Mouse (Mus musculus): Measurements from ENCODE around the gene Mapre3.

Gene Mapre3

GRCm38 (mm10) chr5:30814424-30815119, at the start of gene Mapre3:
Gene Mapre3 (plus strand): TSS chr5:30814641.
- DNase-seq = peak; percentile 91

DNA sequence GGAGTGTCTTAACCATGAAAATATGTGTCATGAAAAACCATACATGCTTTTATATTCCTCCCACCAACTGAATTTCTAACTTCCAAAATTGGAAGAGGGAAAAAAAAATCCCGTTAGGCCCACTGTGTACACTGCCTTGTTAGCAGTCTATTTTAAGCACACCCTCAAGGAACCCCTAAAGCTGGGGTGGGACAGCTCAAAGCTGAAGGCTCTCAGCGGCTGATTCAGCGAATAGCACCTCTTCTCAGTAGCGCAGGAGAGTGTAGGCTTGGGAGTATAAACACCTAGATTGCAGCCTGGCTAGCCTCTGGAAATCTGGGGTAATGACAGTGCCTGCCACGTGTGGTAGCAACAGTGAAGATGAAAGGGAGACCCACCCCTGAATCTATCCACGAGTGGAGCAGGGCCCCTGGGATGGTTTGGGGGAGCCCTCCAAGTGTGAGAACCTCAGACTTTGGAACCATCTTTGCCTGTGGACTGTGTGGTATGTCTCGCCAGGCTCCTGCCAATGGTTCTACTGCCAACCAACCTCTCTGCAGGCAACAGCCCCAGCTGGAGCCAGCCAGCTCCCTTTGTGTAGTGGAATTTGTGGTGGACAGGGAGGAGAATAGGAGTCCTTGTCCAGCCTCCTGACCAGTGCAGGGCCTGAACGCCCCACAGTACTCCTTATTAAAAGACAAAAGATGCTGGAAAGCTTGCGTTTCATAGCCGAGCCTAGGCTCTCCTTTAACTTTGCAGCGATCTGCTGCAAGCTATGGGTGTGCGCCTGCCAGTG, 48.7 kb upstream of the Mapre3 start:
- no peak for DNase-seq

- DNase-seq = no peak
Observed at GRCm38 (mm10) chr5:30768082-30768481, 46.4 kb upstream of the Mapre3 start.

- DNase-seq = no peak
Observed at GRCm38 (mm10) chr5:30768598-30768997, 45.8 kb upstream of the Mapre3 start.

- no peak for DNase-seq
Observed at GRCm38 (mm10) chr5:30769075-30769474, 45.4 kb upstream of the Mapre3 start.

DNA sequence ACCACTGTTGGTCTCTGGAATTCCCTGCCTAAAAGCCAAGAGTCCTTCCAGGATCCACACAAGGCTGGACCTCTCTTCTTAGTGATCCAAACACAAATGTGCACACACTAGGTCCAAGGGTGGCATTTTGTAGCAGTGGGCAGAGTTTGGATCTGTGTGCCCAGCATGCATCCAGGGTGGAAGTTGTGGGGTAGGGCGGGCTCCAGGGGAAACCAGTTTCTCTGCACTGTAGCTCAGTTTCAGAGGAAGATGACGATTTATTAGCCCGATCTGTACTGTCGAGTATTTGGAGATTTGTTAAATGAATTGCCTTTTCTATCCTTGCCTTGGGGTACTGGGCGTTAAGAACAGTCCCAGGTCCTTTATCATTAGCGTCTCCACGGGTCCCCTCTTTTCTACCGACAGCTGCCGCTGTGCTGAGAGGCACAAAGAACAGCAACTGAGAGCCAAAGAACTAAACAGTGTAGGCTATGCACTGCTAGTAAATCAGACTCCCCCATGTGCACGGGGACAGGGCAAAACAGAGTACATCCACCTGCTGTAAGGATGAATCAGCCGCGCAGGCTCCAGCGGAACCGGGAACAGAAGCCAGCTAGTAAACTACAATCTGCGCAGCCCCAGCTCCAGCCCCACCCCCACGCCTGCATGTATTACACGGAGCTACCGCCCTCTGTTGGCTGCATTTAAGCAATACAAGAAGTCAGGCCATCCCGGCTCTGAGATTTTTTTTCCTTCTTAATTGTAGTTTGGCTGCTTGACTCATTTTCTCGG, 39.7 kb upstream of the Mapre3 start:
- peak; percentile 94 for DNase-seq

DNA sequence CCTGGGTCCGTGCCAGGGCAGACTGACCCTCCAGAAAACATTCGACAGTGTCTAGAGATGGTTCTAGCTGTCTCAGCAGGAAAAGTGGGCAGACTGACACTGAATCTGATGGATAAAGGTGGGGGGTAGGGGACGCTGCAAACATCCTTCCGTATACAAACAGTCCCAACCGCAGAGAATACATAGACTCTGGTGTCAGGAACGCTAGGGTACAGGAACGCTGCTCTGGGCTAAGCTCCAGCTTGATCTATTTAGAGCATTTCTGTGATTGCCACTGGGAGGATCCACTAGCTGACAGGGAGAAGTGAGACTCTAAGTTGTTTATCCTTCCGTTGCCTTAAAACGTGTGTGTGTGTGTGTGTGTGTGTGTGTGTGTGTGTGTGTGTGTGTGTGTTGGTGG, 33.7 kb upstream of the Mapre3 start:
- DNase-seq = no peak

DNA sequence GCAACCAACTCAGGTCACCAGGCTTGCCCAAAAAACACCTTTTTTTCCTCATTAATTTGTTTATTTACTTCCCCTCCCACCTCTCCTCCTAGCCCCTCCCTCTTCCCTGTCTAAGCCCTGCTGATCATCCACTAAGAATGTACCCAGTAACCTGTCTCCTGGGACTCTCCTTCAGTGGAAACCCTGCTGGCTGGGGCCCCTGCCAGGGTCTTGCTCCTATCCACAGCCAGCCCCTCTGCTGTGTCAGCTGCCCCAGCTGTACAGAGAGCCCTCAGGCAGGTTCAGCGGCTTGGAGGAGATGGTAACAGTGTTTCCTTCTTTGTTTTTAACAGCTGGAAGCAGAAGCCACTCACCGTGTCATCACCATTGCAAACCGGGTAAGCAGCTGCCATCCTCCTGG, 33.3 kb upstream of the Mapre3 start:
- no peak for DNase-seq

DNA sequence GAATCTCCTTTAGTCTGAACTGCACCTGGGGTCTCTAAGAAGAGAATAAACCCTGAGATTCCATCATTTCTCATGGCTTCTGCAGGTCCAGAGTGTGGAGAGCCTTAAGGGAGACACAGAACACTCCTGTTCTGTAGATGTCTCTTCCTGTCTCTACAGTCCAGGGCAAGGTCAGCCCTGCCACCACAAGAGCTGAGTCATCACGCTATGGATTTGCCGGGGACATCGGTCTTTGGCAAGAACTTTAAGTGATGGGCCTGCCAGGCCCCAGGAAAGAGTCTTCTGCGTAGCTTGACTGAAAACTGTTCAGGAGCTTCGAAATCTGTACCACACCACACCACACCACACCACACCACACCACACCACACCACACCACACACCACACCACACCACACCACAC, 27.1 kb upstream of the Mapre3 start:
- no peak for DNase-seq

DNA sequence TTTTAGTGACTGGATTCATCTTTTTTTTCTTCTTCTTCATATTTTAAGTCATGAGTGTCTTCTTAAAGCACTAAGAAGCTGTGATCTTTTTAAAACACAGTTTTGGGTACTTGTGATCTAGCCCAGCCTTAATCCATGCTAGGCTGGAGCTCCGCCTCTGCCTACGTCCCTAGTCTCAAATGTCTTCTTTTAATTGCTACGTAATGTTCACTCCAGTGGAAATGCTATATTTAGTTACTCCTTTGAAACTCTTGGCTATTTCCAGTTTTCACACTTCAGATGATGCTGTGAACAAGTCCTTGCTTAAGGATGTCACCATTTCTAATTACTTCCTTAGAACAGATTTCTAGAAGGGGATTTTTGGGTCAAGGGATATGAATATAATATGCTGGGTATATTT, 24.4 kb upstream of the Mapre3 start:
- no peak for DNase-seq

DNA sequence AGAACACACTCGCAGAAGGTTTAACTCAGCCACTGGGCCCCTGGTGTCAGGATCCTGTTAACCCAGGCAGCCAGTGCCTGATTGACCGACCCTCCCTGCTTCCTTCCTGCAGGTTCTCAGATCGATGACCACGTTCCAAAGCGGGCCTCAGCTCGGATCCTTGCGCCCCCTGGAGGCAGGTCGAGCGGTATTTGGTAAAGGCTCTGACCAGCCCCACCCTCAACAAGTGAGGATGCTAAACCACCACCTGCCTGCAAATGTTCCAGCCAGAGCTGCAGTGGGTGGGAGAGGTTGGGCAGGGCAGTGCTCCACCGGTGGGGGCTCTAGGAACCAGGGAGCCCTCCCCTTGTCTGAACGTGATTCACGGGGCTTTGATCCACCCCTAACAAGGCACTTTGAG, 18.3 kb upstream of the Mapre3 start:
- peak; percentile 82 for DNase-seq

DNA sequence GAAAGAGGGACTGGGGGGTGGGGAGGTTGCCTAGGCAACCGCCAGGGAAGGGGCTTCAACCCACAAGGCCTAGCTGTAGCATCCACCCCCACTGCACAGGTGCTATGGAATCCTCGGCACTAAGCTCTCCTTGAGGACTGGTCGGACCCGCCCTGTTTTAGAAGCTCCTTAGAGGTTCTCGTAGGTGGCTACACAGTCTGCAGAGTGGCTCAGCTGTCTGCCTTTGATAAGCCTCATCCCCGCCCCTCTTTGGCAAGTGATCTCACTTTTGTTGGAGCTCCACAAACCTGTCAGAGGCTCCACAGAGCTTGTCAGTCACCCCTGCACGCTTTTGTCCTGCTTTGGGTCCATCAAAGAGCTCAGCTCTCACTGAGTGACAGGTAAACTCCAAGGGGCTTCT, 17.0 kb upstream of the Mapre3 start:
- no peak for DNase-seq

GRCm38 (mm10) chr5:30797982-30798381, 16.5 kb upstream of the Mapre3 start:
- no peak for DNase-seq

DNA sequence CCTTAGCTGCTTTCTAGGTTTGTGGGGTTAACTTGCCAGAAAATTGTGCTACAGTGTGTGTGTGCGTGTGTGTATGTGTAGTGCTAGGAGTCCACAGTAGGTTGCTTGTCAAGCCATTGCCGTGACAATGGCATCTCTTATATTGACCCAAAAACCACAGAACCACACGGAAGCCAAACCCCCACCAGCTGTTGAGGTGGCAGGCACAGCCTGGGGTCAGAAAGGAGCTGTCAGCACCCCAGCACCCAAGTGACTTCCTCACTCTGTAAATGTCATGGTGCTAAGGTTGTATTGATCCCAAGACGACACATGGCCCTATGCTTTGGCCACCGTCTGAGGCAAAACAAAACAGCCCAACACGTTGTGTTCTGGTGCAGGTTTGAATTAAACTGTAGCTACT, 15.5 kb upstream of the Mapre3 start:
- no peak for DNase-seq

DNA sequence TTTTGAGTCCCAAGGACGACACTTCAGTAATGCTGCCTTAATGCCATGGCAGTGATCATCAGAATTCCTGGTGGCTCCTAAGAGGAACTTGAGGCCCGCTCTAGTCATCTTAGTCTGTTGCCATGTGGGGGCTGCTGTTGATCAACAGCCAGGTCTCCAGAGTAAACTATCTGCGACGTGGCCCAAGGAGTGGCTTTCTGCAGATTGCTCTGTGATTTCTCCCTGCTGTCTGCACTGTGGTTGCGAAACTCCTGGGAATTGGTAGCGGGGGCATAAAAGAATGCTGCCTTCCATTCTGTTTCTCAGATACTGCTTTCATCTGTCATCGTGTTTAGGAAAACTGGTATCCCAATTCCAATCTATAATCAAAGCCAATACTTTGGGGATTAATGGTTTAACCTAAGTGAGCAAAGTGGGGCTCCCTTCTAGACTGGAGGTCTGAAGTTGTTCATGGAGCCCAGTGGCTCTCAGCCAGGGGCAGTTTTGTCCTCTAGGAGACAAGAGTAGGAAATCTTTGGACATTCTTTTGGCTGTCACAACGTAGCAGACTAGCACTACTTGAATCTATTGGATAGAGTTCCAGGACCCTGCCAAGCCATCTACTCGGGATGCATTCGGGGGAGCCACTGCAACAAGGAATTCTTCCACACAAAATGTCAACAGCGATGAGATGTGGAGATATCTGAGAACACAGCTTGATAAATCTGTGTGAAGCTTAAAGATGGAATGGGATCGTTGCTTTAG, 11.5 kb upstream of the Mapre3 start:
- no peak for DNase-seq

GRCm38 (mm10) chr5:30806106-30806505, 8.3 kb upstream of the Mapre3 start:
- DNase-seq = peak; percentile 96

- DNase-seq = no peak
Observed at GRCm38 (mm10) chr5:30815120-30815465, 652 bp downstream of the Mapre3 start.

- no peak for DNase-seq
Observed at GRCm38 (mm10) chr5:30816261-30816791, 1.9 kb downstream of the Mapre3 start.

DNA sequence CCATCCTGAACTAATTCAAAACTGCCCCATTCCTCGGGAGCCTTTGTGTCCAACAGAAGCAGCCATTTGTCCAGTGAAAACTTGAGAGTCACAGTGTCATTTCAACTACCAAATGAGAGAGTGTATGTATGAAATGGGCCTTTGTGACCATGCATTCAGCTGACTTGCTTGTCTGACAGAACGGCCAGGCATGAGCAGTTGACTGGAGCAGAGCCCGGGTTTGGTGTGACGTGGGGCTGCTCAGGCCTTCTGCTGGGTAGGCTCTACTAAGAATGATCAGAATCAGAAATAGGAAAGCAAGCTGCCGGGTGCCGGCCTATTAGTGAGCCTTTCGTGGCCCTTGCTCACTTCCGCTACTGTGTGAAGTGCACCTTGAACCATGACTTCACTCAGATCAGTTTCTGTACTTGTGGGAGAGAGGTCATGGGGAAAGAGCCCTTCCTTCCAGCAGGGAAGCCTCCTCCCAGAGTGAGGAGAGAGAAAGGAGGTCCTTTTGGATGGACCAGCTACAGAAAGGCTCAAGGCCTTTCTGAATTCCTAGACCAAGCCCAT, 4.4 kb downstream of the Mapre3 start:
- DNase-seq = no peak

- no peak for DNase-seq
Observed at GRCm38 (mm10) chr5:30822689-30823088, 8.2 kb downstream of the Mapre3 start.

DNA sequence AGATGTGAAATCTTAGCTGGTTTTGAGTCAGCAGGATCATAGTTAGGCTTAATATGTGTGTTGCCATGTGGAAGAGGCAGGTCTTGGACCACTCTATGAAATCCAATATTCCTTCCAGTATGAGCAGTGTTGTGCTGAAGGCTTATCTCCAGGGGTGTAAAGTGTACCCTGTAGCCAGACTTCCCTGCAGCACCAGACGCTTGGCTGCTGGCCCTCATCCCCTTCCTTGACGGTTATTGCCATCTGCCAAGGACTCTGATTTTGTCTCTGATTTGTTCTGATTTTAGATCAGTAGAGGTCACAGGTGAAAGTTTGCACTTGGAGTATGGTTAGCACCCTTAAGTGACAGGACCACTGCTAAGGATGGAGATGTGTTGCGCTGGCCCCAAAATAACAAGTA, 8.7 kb downstream of the Mapre3 start:
- no peak for DNase-seq

GRCm38 (mm10) chr5:30824124-30824988, 9.9 kb downstream of the Mapre3 start:
- DNase-seq = no peak

All from cerebellum, adult 8-10 months (tissue).